In the genomic region with DNA sequence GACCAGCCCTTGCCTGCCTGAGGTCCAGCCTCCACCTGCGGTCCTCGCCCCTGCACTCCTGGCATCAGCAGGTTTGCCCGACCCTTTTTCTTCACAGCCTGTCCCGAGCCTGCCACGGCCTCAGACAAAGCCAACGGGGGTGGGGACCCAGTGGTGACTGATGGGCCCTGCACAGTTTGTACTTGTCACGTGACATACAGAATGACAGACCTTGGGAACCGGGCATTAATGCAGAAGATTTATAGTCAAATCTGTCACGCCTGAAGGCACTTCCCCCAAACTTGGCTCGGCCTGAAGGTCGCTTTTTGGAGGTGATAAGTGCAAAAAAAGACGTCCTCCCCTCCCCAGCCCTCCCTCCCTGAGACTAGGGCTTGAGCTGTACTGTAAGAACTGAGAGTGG, we compare ENCODE assay signal across 18 mouse cellular contexts.
A peak's percentile ranks its signal among the peaks of the same experiment; 100 is the strongest.
DNase-seq lines count a peak whose midpoint lies in the region; ATAC-seq and TF ChIP-seq lines count a peak whose summit lies in the region.
"Had no signal": no experiment of that assay in that cellular context is flagged by ENCODE, and none has a peak within 500 bp of the region (broad histone marks: within the 10 kb centered on the region; RNA-seq: fewer than 3 reads in every experiment).

No protein-coding gene starts in this region.

- TF ChIP-seq POLR2A in kidney, adult 2 months (IDR thresholded peaks at IDR 0.05; ENCODE audit: low read depth, low read length): no peak

- H3K9ac ChIP-seq in neural tube, embryonic 11.5 days (ENCODE audit: low read length): no peak overlapping the region
- H3K9ac ChIP-seq in midbrain, embryonic 16.5 days (ENCODE audit: low read depth, low read length): no peak overlapping the region
- H3K9ac ChIP-seq: limb, embryonic 15.5 days; liver, postnatal 0 days; stomach, embryonic 15.5 days had no signal

- DNase-seq in kidney, adult 2 months: peak; percentile 11
- no peak for DNase-seq in kidney, adult 8-10 months
- peak; percentile 56 for DNase-seq in A20 (ENCODE audit: low read depth, low spot score)
- DNase-seq in adrenal gland, postnatal 36 days: peak; percentile 69 to 74
- peak; percentile 30 for DNase-seq in neural tube, embryonic 11.5 days (ENCODE audit: low spot score)
- no peak for DNase-seq in natural killer cell, adult 2 months (ENCODE audit: low spot score in 2 of 2)
- DNase-seq in cerebellum, adult 8-10 months: no peak
- DNase-seq: cerebellum, postnatal 36 days; gastrocnemius, postnatal 14 days; heart, postnatal 14 days; liver, postnatal 0 days; lung, postnatal 4 days; thymus, postnatal 14 days had no signal

- no peak overlapping the region for H3K4me3 ChIP-seq in kidney, adult 2 months (ENCODE audit: insufficient read depth, low read depth, low read length)
- H3K4me3 ChIP-seq in neural tube, embryonic 11.5 days (ENCODE audit: low read depth, low read length): no peak overlapping the region
- no peak overlapping the region for H3K4me3 ChIP-seq in midbrain, embryonic 16.5 days (ENCODE audit: low read depth, low read length)
- H3K4me3 ChIP-seq: limb, embryonic 15.5 days; stomach, embryonic 15.5 days had no signal

- 0 out of 2 replicates have a peak, but pooled peaks have one; percentile 63 for ATAC-seq in neural tube, embryonic 11.5 days (ENCODE audit: insufficient read depth, low FRiP score, low TSS enrichment)
- no peak for ATAC-seq in midbrain, embryonic 16.5 days
- ATAC-seq: liver, postnatal 0 days; Patski had no signal

- H3K36me3 ChIP-seq in kidney, adult 2 months (ENCODE audit: control insufficient read depth, insufficient read depth, low read length): no peaks in the 10 kb centered on the region
- H3K36me3 ChIP-seq in neural tube, embryonic 11.5 days (ENCODE audit: control insufficient read depth, insufficient read depth, low read length): no peaks in the 10 kb centered on the region
- H3K36me3 ChIP-seq in midbrain, embryonic 16.5 days (ENCODE audit: control insufficient read depth, insufficient read depth, low read length): no peaks in the 10 kb centered on the region
- H3K36me3 ChIP-seq: limb, embryonic 15.5 days; stomach, embryonic 15.5 days had no signal

- no peaks in the 10 kb centered on the region for H3K9me3 ChIP-seq in neural tube, embryonic 11.5 days (ENCODE audit: control insufficient read depth, low read length)
- H3K9me3 ChIP-seq in midbrain, embryonic 16.5 days (replicated peaks; ENCODE audit: control insufficient read depth, low read length, poor library complexity, severe bottlenecking): no peaks in the 10 kb centered on the region
- H3K9me3 ChIP-seq: limb, embryonic 15.5 days; stomach, embryonic 15.5 days had no signal

- no peak overlapping the region for H3K27ac ChIP-seq in kidney, adult 2 months (ENCODE audit: insufficient read depth, low read depth, low read length)
- H3K27ac ChIP-seq in neural tube, embryonic 11.5 days (ENCODE audit: low read depth, low read length): no peak overlapping the region
- H3K27ac ChIP-seq in midbrain, embryonic 16.5 days (ENCODE audit: low read length): no peak overlapping the region
- H3K27ac ChIP-seq: limb, embryonic 15.5 days; stomach, embryonic 15.5 days had no signal

- no peak for TF ChIP-seq CTCF in kidney, adult 2 months (conservative IDR thresholded peaks at IDR 0.05; ENCODE audit: insufficient read depth, insufficient read length, low read depth, low read length)

- 30% methylated on average over 12 of the region's 12 CpGs for WGBS in kidney, adult 2 months
- 47% methylated on average over 12 of the region's 12 CpGs for WGBS in neural tube, embryonic 11.5 days
- 63% methylated on average over 12 of the region's 12 CpGs for WGBS in midbrain, embryonic 16.5 days

- no peaks in the 10 kb centered on the region for H3K4me1 ChIP-seq in kidney, adult 2 months (ENCODE audit: control insufficient read depth, insufficient read depth, low read length)
- H3K4me1 ChIP-seq in neural tube, embryonic 11.5 days (ENCODE audit: control insufficient read depth, insufficient read depth, low read length): no peaks in the 10 kb centered on the region; the same call in 1 of the 2 replicates
- H3K4me1 ChIP-seq in midbrain, embryonic 16.5 days (ENCODE audit: control insufficient read depth, insufficient read depth, low read length): peaks cover 7% of the 10 kb centered on the region; the same call in 1 of the 2 replicates
- H3K4me1 ChIP-seq: stomach, embryonic 15.5 days had no signal

- H3K4me2 ChIP-seq in neural tube, embryonic 11.5 days (ENCODE audit: low read depth): no peak overlapping the region
- H3K4me2 ChIP-seq in midbrain, embryonic 16.5 days (ENCODE audit: low read length): no peak overlapping the region
- H3K4me2 ChIP-seq: limb, embryonic 15.5 days; midbrain, embryonic 11.5 days; stomach, embryonic 15.5 days had no signal

- no peaks in the 10 kb centered on the region for H3K27me3 ChIP-seq in kidney, adult 2 months (replicated peaks; ENCODE audit: control insufficient read depth, insufficient read depth, low read length)
- H3K27me3 ChIP-seq in neural tube, embryonic 11.5 days (ENCODE audit: control insufficient read depth, insufficient read depth, low read length): no peaks in the 10 kb centered on the region
- H3K27me3 ChIP-seq in midbrain, embryonic 16.5 days (ENCODE audit: control insufficient read depth, insufficient read depth, low read depth, low read length): no peaks in the 10 kb centered on the region
- H3K27me3 ChIP-seq: stomach, embryonic 15.5 days had no signal

Comparison
In these comparisons a context has a peak if more than half of its experiments do, and no peak if none do; other contexts are left out.
1. DNase-seq: peak in kidney, adult 2 months (single experiment), A20 (single experiment), adrenal gland, postnatal 36 days (2 of 2) and neural tube, embryonic 11.5 days (single experiment); none in kidney, adult 8-10 months (0 of 2), natural killer cell, adult 2 months (0 of 2) and cerebellum, adult 8-10 months (single experiment).